Mouse (Mus musculus) limb, embryonic 13.5 days (tissue): ENCODE data around the gene Hist1h2ao. TPM values are rescaled to one million over a fixed set of nuclear protein-coding genes. Genes with fewer than 3 reads are reported as not detected.

Experiments used
- microRNA-seq: library from miRNA; unstranded; fragments of <30 nt; microRNA quantifications from one replicate; pipeline ENCODE4, GENCODE M21; 2016
- polyA plus RNA-seq: library from polyadenylated mRNA; unstranded; fragments of >200 nt; fragmentation: Nextera tagmentation; extraction: Ambion mirVana; gene quantifications from 2 replicates; pipeline ENCODE4 v1.2.1, GENCODE M21; 2015

Gene Hist1h2ao
- polyA plus RNA-seq, 1 experiment from 2014 or later, result not detected

Small RNA genes within 50 kb of the gene (microRNA-seq; reads per million reads assigned to microRNA genes)
- not detected for gene Gm19658
- not detected for gene Gm44346
- not detected for gene Gm44466

Other genes starting within 250 kb of the Hist1h2ao start
- not detected in 2 replicates for gene Olfr1364, start 228.7 kb upstream of the Hist1h2ao start, polyA plus RNA-seq
- gene Olfr1362, start 196.4 kb upstream of the Hist1h2ao start, polyA plus RNA-seq, result not detected in 2 replicates
- not detected in 2 replicates for gene Olfr11, start 167.9 kb upstream of the Hist1h2ao start, polyA plus RNA-seq
- not detected in 2 replicates for gene Olfr1361, start 147.1 kb upstream of the Hist1h2ao start, polyA plus RNA-seq
- not detected in 2 replicates for gene Olfr1360, start 133.1 kb upstream of the Hist1h2ao start, polyA plus RNA-seq
- not detected in 2 replicates for gene Olfr1359, start 112.4 kb upstream of the Hist1h2ao start, polyA plus RNA-seq
- 3.3 and 3.4 TPM in 2 replicates for gene Hist1h2bl, start 94.3 kb upstream of the Hist1h2ao start, polyA plus RNA-seq
- gene Hist1h2ai, start 94.0 kb upstream of the Hist1h2ao start, polyA plus RNA-seq, result 34.6 and 46.9 TPM in 2 replicates
- 22.6 and 23.4 TPM in 2 replicates for gene Hist1h3h, start 92.8 kb upstream of the Hist1h2ao start, polyA plus RNA-seq
- gene Hist1h2bm, start 88.4 kb upstream of the Hist1h2ao start, polyA plus RNA-seq, result 6.1 and 7.8 TPM in 2 replicates
- gene Hist1h4j, start 75.4 kb upstream of the Hist1h2ao start, polyA plus RNA-seq, result 1.2 and 1.3 TPM in 2 replicates
- gene Hist1h4k, start 60.0 kb upstream of the Hist1h2ao start, polyA plus RNA-seq, result 4.0 and 8.4 TPM in 2 replicates
- gene Hist1h2ak, start 56.6 kb upstream of the Hist1h2ao start, polyA plus RNA-seq, result 39.8 and 57.2 TPM in 2 replicates
- 4.4 and 5.9 TPM in 2 replicates for gene Hist1h2bn, start 56.3 kb upstream of the Hist1h2ao start, polyA plus RNA-seq
- gene Hist1h1b, start 29.8 kb upstream of the Hist1h2ao start, polyA plus RNA-seq, result 25.1 TPM in 2 replicates
- gene Hist1h3i, start 27.1 kb upstream of the Hist1h2ao start, polyA plus RNA-seq, result 133 and 146 TPM in 2 replicates
- 6.8 and 17.0 TPM in 2 replicates for gene Hist1h2an, start 23.2 kb upstream of the Hist1h2ao start, polyA plus RNA-seq
- gene Hist1h2bp, start 23.0 kb upstream of the Hist1h2ao start, polyA plus RNA-seq, result 3.3 TPM in 2 replicates
- gene Hist1h2bq, start 268 bp upstream of the Hist1h2ao start, polyA plus RNA-seq, result 33.2 and 35.5 TPM in 2 replicates
- not detected in 2 replicates for gene Hist1h4m, start 1.3 kb downstream of the Hist1h2ao start, polyA plus RNA-seq
- 20.5 and 21.8 TPM in 2 replicates for gene Hist1h4n, start 21.7 kb downstream of the Hist1h2ao start, polyA plus RNA-seq
- 3,649 and 3,737 TPM in 2 replicates for gene Hist1h2ap, start 23.0 kb downstream of the Hist1h2ao start, polyA plus RNA-seq
- 34.8 and 36.3 TPM in 2 replicates for gene Hist1h2br, start 23.3 kb downstream of the Hist1h2ao start, polyA plus RNA-seq
- 18.3 and 20.2 TPM in 2 replicates for gene Zfp184, start 134.6 kb downstream of the Hist1h2ao start, polyA plus RNA-seq
- 0.37 and 0.38 TPM in 2 replicates for gene Pom121l2, start 170.7 kb downstream of the Hist1h2ao start, polyA plus RNA-seq
- gene Prss16, start 199.3 kb downstream of the Hist1h2ao start, polyA plus RNA-seq, result 0.98 and 1.1 TPM in 2 replicates
- 8.8 and 11.8 TPM in 2 replicates for gene Hist1h2ah, start 225.1 kb downstream of the Hist1h2ao start, polyA plus RNA-seq
- 14.4 and 16.2 TPM in 2 replicates for gene Hist1h2bk, start 225.4 kb downstream of the Hist1h2ao start, polyA plus RNA-seq
- 25.3 and 27.8 TPM in 2 replicates for gene Hist1h4i, start 230.9 kb downstream of the Hist1h2ao start, polyA plus RNA-seq
- gene Hist1h2ag, start 232.5 kb downstream of the Hist1h2ao start, polyA plus RNA-seq, result 75.9 and 76.5 TPM in 2 replicates
- gene Hist1h2bj, start 232.7 kb downstream of the Hist1h2ao start, polyA plus RNA-seq, result 17.9 TPM in 2 replicates